Mouse (Mus musculus) left cerebral cortex, postnatal 4 days (tissue): ENCODE measurements around the gene Tollip. TPM values are rescaled to one million over a fixed set of nuclear protein-coding genes. Genes with fewer than 3 reads are reported as not detected.

Experiments
- total RNA-seq, 2 experiments: library from RNA; stranded (reverse); gene quantifications; 2 replicates each; pipeline ENCODE4 v1.2.3; 2021

Gene Tollip
- total RNA-seq, 2 experiments from 2014 or later = 77.1 to 81.7 TPM

Other genes with a start within 250 kb of the Tollip start
- 1 to 10 TPM in 1 of 2 experiments, under 1 TPM in 1; 0.68 to 1.4 TPM for gene Muc2, start 228.2 kb downstream of the Tollip start, total RNA-seq
- not detected for gene Muc5ac, start 129.5 kb downstream of the Tollip start, total RNA-seq
- not detected for gene Muc5b, start 79.4 kb downstream of the Tollip start, total RNA-seq
- gene Brsk2, start 31.2 kb upstream of the Tollip start, total RNA-seq = 100 to 1,000 TPM; 167 TPM
- gene Mob2, start 142.6 kb upstream of the Tollip start, total RNA-seq = 10 to 100 TPM; 21.1 to 21.2 TPM
- 100 to 1,000 TPM; 142 to 154 TPM for gene Dusp8, start 177.3 kb upstream of the Tollip start, total RNA-seq
- gene Gm45618, start 202.2 kb upstream of the Tollip start, total RNA-seq = not detected
- gene Gm39115, start 217.5 kb upstream of the Tollip start, total RNA-seq = not detected
- not detected for gene Gm45337, start 226.1 kb upstream of the Tollip start, total RNA-seq
- not detected for gene Gm29735, start 238.6 kb upstream of the Tollip start, total RNA-seq
- gene Gm4553, start 247.2 kb upstream of the Tollip start, total RNA-seq = not detected